Mouse (Mus musculus) stomach, postnatal 0 days (tissue): ENCODE data around the gene Cdyl.

ENCODE experiments used
- CTCF ChIP-seq: IDR thresholded peaks from 2 replicates; pipeline ENCODE4 v1.5.1; 2016; ENCODE audit warnings: antibody characterized with exemption, low read depth, mild to moderate bottlenecking, moderate library complexity
- EP300 ChIP-seq: optimal IDR thresholded peaks from 2 replicates; pipeline ENCODE3; 2016; ENCODE audit warnings: antibody characterized with exemption

DNA sequence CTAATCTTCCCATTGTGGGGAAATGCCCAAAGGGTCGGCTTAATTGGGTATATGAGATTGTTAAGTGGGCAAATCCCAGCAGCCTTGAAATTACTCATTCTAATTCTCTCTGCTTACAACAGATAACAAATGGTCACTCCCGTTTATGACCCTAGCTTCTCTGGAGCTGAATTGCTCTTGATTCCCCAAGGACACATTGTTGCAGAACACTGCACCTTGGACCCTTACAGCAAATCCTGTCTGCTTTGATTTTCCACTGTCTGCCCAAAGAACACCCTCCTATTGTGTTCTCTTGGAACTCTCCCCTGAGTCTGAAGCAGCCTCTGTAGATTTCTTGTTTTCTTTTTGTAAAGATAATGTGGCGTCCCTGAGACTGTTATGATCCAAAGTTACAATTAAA lies 34.1 kb upstream of the Cdyl start:
- no peak for TF ChIP-seq EP300
- TF ChIP-seq CTCF: no peak
